Mouse (Mus musculus) lung, embryonic 16.5 days (tissue): ENCODE results near the gene Cfap44. TPM values are rescaled to one million over a fixed set of nuclear protein-coding genes. Genes with fewer than 3 reads are reported as not detected.

Experiments
- ATAC-seq: fragments of 200-750 bp; cut with Nextera tagmentation; 2 replicates; pipeline ENCODE4 v1.8.0; 2017; ENCODE audit warnings: low read depth, mild to moderate bottlenecking, moderate library complexity
- H3K27ac ChIP-seq: fragments of 300-500 bp; sonication (generic); 2 replicates; pipeline ENCODE4 v1.5.1; 2014; ENCODE audit warnings: mild to moderate bottlenecking, control low read depth, low read length
- H3K27me3 ChIP-seq: fragments of 300-500 bp; sonication (generic); 2 replicates; pipeline ENCODE4 v1.6.1; 2014; ENCODE audit warnings: low read depth, low read length, mixed read lengths; ENCODE audit not compliant: control insufficient read depth, insufficient read depth
- H3K36me3 ChIP-seq: fragments of 300-500 bp; sonication (generic); 2 replicates; pipeline ENCODE4 v1.6.1; 2014; ENCODE audit warnings: low read length; ENCODE audit not compliant: control insufficient read depth, insufficient read depth
- H3K4me1 ChIP-seq: fragments of 300-500 bp; sonication (generic); replicated peaks from 2 replicates; pipeline ENCODE4 v1.6.1; 2014; ENCODE audit warnings: low read length, mixed read lengths; ENCODE audit not compliant: control insufficient read depth, insufficient read depth
- H3K4me2 ChIP-seq: fragments of 300-500 bp; sonication (generic); 2 replicates; pipeline ENCODE4 v1.6.1; 2014; ENCODE audit warnings: low read depth, low read length, control low read depth
- H3K4me3 ChIP-seq: fragments of 300-500 bp; sonication (generic); 2 replicates; pipeline ENCODE4 v1.5.1; 2014; ENCODE audit warnings: mild to moderate bottlenecking, low read length, control low read depth
- H3K9ac ChIP-seq: fragments of 300-500 bp; sonication (generic); 2 replicates; pipeline ENCODE4 v1.6.1; 2014; ENCODE audit warnings: low read length, control low read depth
- H3K9me3 ChIP-seq: fragments of 300-500 bp; sonication (generic); 2 replicates; pipeline ENCODE4 v1.6.1; 2016; ENCODE audit warnings: low read length; ENCODE audit not compliant: control insufficient read depth
- WGBS: fragments of 180-500 bp; shearing (Covaris S2); extraction: QIAGEN DNeasy Blood & Tissue Kit; methylation state at CpG from one replicate; pipeline ENCODE4 v1.1.7; 2014; 5-methylcytosine and 5-hydroxymethylcytosine counted together
- polyA plus RNA-seq: library from polyadenylated mRNA; unstranded; fragments of >200 nt; fragmentation: Nextera tagmentation; extraction: Ambion mirVana; gene quantifications from 2 replicates; pipeline ENCODE4 v1.2.1, GENCODE M21; 2015

Cfap44 gene
- polyA plus RNA-seq, 1 experiment from 2014 or later: 1.6 TPM

GRCm38 (mm10) chr16:44475281-44475680 is 80.7 kb downstream of the Cfap44 start:
- Histone ChIP-seq H3K4me1 (peaks cover 5% of the 10 kb centered on the region; the same call in 1 of the 2 replicates), H3K9ac (no peak overlapping the region), H3K27ac (no peak overlapping the region), H3K4me3 (no peak overlapping the region), H3K4me2 (no peak overlapping the region), H3K9me3 (no peaks in the 10 kb centered on the region), H3K36me3 (no peaks in the 10 kb centered on the region), H3K27me3 (no peaks in the 10 kb centered on the region)
- 79% methylated on average over 14 of the region's 14 CpGs for WGBS
- no peak for ATAC-seq

- H3K9me3 ChIP-seq: no peaks in the 10 kb centered on the region
- no peaks in the 10 kb centered on the region for H3K27me3 ChIP-seq
- H3K4me1 ChIP-seq: peaks cover 9% of the 10 kb centered on the region
- H3K4me3 ChIP-seq: no peak overlapping the region
- 83% methylated on average over 11 of the region's 11 CpGs for WGBS
- no peak overlapping the region for H3K27ac ChIP-seq
- ATAC-seq: no peak
- H3K4me2 ChIP-seq: no peak overlapping the region
- no peaks in the 10 kb centered on the region for H3K36me3 ChIP-seq
- H3K9ac ChIP-seq: no peak overlapping the region
These were observed 81.2 kb downstream of the Cfap44 start for GRCm38 (mm10) chr16:44475682-44476375.

- no peak overlapping the region for H3K4me3 ChIP-seq
- no peaks in the 10 kb centered on the region for H3K36me3 ChIP-seq
- no peaks in the 10 kb centered on the region for H3K27me3 ChIP-seq
- ATAC-seq: 0 out of 2 replicates have a peak, but pooled peaks have one; percentile 23
- H3K27ac ChIP-seq: no peak overlapping the region
- WGBS: 31% methylated on average over 18 of the region's 18 CpGs
- peak overlapping the region; percentile 13; the same call in 1 of the 2 replicates for H3K4me2 ChIP-seq
- H3K9me3 ChIP-seq: no peaks in the 10 kb centered on the region
- peaks cover 16% of the 10 kb centered on the region for H3K4me1 ChIP-seq
- H3K9ac ChIP-seq: no peak overlapping the region
These were observed 84.2 kb downstream of the Cfap44 start for GRCm38 (mm10) chr16:44478767-44479166.

- WGBS: 83% methylated on average over 14 of the region's 14 CpGs
- H3K4me2 ChIP-seq: no peak overlapping the region
These were observed 85.3 kb downstream of the Cfap44 start for GRCm38 (mm10) chr16:44479852-44480251.

GRCm38 (mm10) chr16:44480616-44481015 is 86.0 kb downstream of the Cfap44 start:
- Histone ChIP-seq H3K4me1 (peaks cover 19% of the 10 kb centered on the region), H3K36me3 (no peaks in the 10 kb centered on the region), H3K27ac (peak overlapping the region; percentile 90), H3K9me3 (no peaks in the 10 kb centered on the region), H3K27me3 (no peaks in the 10 kb centered on the region), H3K4me3 (no peak overlapping the region), H3K4me2 (no peak overlapping the region), H3K9ac (no peak overlapping the region)
- 25% methylated on average over 7 of the region's 7 CpGs for WGBS
- ATAC-seq: peak; percentile 63

More at GRCm38 (mm10) chr16:44479852-44480251, 85.3 kb downstream of the Cfap44 start:
- Histone ChIP-seq H3K9me3 (no peaks in the 10 kb centered on the region), H3K9ac (no peak overlapping the region), H3K4me3 (no peak overlapping the region), H3K36me3 (no peaks in the 10 kb centered on the region), H3K27ac (no peak overlapping the region), H3K27me3 (no peaks in the 10 kb centered on the region), H3K4me1 (peaks cover 16% of the 10 kb centered on the region)
- no peak for ATAC-seq

GRCm38 (mm10) chr16:44481599-44482593 is 87.3 kb downstream of the Cfap44 start:
- peaks cover 22% of the 10 kb centered on the region for H3K4me1 ChIP-seq
- no peak overlapping the region for H3K4me3 ChIP-seq
- H3K4me2 ChIP-seq: peak overlapping the region; percentile 25
- peak; percentile 50 for ATAC-seq
- peak overlapping the region; percentile 90 for H3K27ac ChIP-seq
- H3K9ac ChIP-seq: no peak overlapping the region
- WGBS: 36% methylated on average over 28 of the region's 28 CpGs
- no peaks in the 10 kb centered on the region for H3K9me3 ChIP-seq
- H3K27me3 ChIP-seq: no peaks in the 10 kb centered on the region
- peaks cover 3% of the 10 kb centered on the region; the same call in 1 of the 2 replicates for H3K36me3 ChIP-seq

- ATAC-seq: no peak
- Histone ChIP-seq H3K9ac (no peak overlapping the region), H3K4me3 (no peak overlapping the region), H3K4me2 (no peak overlapping the region), H3K36me3 (peaks cover 6% of the 10 kb centered on the region), H3K9me3 (no peaks in the 10 kb centered on the region), H3K27ac (peak overlapping the region; percentile 4; the same call in 1 of the 2 replicates), H3K27me3 (no peaks in the 10 kb centered on the region), H3K4me1 (peaks cover 22% of the 10 kb centered on the region)
- 3% methylated on average over 7 of the region's 7 CpGs for WGBS
These were observed 89.5 kb downstream of the Cfap44 start for GRCm38 (mm10) chr16:44484079-44484478.

GRCm38 (mm10) chr16:44484831-44485230 is 90.2 kb downstream of the Cfap44 start:
- H3K36me3 ChIP-seq: peaks cover 7% of the 10 kb centered on the region

GRCm38 (mm10) chr16:44485691-44486090 is 91.1 kb downstream of the Cfap44 start:
- no peak overlapping the region for H3K4me2 ChIP-seq
- H3K27ac ChIP-seq: peak overlapping the region; percentile 16; the same call in 1 of the 2 replicates
- H3K4me1 ChIP-seq: peaks cover 14% of the 10 kb centered on the region
- H3K9me3 ChIP-seq: no peaks in the 10 kb centered on the region
- no peak for ATAC-seq
- no peak overlapping the region for H3K9ac ChIP-seq
- 63% methylated on average over 8 of the region's 8 CpGs for WGBS
- no peak overlapping the region for H3K4me3 ChIP-seq
- H3K27me3 ChIP-seq: no peaks in the 10 kb centered on the region
- H3K36me3 ChIP-seq: peaks cover 11% of the 10 kb centered on the region

More at GRCm38 (mm10) chr16:44484831-44485230, 90.2 kb downstream of the Cfap44 start:
- Histone ChIP-seq H3K9ac (no peak overlapping the region), H3K4me2 (no peak overlapping the region), H3K4me3 (no peak overlapping the region), H3K4me1 (peaks cover 21% of the 10 kb centered on the region), H3K27me3 (no peaks in the 10 kb centered on the region), H3K27ac (peak overlapping the region; percentile 4), H3K9me3 (no peaks in the 10 kb centered on the region)
- 39% methylated on average over 10 of the region's 10 CpGs for WGBS
- no peak for ATAC-seq
